Mouse (Mus musculus) mammary gland, adult 2 months (tissue): Measurements from ENCODE around the gene Rab27a. TPM values are rescaled to one million over a fixed set of nuclear protein-coding genes. Genes with fewer than 3 reads are reported as not detected.

Source experiments
- polyA plus RNA-seq: library from polyadenylated mRNA; depleted of rRNA; stranded (reverse); fragments of >200 nt; gene quantifications from 2 replicates; pipeline ENCODE4 v1.2.3, GENCODE M21; 2012; ENCODE audit warnings: low replicate concordance; rRNA removed

Rab27a gene
- polyA plus RNA-seq = 3.2 and 3.7 TPM in 2 replicates

DNA sequence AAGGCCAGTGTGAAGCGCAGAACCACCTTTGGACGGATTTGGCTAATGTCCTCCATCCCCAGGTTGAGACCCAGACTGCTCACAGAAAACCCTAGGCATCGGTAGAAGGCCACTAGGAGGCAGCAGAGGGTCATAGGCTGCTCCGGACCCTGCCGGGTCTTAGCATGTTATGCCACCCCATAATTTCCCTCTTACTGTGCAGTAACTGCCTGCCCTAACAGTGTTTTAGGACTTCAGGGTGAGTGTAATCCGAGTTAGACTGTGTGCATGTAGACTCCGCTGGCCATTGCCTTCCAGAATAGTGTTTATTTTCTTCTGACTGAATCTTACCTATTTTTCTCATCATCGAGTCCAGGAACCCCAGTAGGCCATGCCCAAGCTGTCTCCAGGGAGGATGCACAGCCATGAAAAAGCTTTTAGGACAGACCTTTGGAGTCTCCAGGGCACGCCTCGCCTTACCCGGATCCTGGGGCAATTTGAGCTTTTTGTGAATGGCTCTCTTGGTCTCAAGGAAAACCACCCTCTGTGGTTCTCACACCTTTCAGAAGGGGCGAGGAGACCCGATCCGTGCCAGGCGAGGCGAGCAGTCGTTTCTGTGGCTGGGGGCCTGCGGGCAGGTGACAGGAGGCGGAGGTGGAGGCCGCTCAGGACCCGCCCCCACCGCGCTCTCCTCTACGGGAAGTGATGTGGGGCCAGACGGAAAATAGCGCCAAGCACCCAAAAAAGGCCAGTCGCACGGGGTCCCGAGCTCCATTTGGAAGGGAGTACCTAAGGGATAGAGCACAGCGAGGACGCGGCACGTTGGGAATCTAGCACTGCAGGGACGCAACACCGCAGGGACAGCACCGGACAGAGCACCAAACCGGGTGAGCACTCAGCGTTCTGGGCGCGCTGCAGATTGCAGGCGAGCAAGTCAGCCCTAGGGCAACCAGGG, at the start of gene Rab27a:
TSS of gene Rab27a (plus strand) at position 709 of the 934 bp plus-strand sequence.

DNA sequence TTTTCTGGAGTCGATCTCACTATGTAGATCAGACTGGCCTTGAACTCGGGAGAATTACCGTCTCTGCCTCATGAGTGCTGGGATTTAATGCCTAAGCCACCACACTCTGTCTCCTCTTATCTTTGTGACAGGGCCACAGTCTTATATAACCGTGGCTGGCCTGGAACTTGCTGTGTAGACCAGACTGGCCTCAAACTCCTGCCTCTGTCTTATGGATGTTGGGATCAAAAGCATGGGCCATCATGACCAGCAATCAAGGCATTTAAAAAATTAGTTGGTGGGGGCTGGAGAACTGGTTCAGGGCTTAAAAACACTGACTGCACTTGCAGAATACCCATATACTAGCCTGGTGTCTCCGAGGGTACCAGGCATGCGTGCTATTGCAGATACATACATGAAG, 4.6 kb upstream of the Rab27a start, which contains the start of gene Pigb:
TSS of gene Pigb (minus strand) at position 299 of the 400 bp plus-strand sequence.

DNA sequence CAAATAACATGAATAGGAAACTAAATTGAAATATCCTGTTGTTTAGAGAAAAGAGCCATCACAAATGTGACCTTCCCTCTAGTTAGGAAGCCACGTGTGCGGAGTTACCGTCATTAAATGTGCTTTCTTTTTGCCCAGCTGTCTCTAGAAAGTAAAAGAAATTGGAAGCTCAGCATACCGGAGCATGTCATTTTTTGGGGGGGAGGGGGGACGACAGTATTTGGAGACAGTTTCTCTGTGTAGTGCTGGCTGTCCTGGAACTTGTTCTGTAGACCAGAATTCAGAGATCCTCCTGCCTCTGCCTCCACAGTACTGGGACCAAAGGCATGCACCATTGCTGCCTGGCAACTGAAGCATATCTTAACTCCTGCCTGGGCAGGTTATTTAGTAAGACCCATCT, 56.9 kb downstream of the Rab27a start, which contains the start of gene Khdc3:
TSS of gene Khdc3 (plus strand) at position 301 of the 400 bp plus-strand sequence.

DNA sequence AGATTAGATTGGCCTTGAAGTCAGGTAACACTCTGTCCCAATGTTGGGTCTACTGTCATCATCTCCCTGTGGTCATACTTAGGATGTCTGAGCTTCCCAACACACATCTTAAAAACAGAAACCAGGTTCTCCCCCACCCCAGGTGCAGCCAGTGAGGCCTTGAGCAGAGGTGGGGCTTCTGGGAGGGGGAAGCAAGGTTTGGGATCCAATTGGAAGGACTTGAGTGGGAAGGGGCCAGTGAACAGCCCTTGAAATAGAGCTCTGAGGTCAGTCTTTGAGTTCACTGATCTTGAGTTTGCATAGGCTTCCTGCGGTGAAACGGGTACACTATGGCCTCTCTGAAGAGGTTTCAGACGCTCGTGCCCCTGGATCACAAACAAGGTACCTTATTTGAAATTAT, 57.5 kb downstream of the Rab27a start, which contains the start of gene Gm20509:
TSS of gene Gm20509 (plus strand) at position 290 of the 400 bp plus-strand sequence.

DNA sequence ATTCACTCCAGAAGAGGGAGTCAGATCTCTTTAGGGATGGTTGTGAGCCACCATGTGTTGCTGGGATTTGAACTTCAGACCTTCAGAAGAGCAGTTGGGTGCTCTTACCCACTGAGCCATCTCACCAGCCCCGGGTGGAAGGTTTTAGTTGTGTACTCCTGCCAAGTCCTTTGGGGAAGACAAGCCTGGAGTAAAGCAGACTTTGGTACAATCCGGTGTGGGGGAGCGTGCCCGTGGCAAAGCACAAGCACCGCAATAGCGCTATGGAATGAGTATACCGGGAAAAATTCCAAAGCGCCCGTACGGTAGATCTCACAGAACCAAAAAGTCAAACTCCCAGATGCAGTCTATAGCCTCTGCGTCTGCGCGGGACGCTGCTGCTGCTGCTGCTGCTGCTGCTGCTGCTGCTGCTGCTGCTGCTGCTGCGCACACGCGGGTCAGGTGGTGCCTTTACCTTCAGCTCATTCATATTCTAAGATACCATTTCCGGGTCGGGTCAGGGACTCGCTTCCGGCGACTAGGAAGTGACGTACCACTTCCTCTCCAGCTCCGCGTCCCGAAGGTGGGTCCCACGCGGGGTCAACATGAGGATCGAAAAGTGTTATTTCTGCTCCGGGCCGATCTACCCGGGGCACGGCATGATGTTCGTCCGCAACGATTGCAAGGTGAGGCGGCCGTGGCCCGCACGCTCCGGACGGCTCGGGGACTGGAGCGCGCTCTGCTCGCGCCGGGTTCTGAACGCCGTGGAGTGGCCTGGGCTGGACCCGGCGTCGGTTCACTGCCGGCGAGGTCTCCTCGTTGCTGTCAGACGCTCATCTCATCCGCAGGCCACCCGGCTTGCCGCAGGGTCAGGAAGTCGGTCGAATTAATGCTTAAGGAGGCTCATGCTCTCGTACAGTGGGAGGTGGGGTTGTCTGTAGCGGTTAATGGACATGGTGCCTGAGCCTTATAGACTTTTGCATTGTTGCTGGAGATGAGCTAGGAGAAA, 68.6 kb downstream of the Rab27a start, which contains the start of gene Rsl24d1:
TSS of gene Rsl24d1 (plus strand) at position 508 of the 988 bp plus-strand sequence.

Other genes starting within 250 kb of the Rab27a start
- gene Prtg, start 238.0 kb upstream of the Rab27a start, polyA plus RNA-seq = 0.36 and 0.47 TPM in 2 replicates
- gene Pygo1, start 119.2 kb upstream of the Rab27a start, polyA plus RNA-seq = 0.93 and 2.5 TPM in 2 replicates
- 0.23 and 0.52 TPM in 2 replicates for gene Dyx1c1, start 86.1 kb upstream of the Rab27a start, polyA plus RNA-seq
- not detected in 2 replicates for gene Gm44503, start 86.0 kb upstream of the Rab27a start, polyA plus RNA-seq
- 7.3 and 12.4 TPM in 2 replicates for gene Ccpg1os, start 59.5 kb upstream of the Rab27a start, polyA plus RNA-seq
- gene Ccpg1, start 59.4 kb upstream of the Rab27a start, polyA plus RNA-seq = 6.8 and 10.5 TPM in 2 replicates
- gene Pigb, start 4.5 kb upstream of the Rab27a start, polyA plus RNA-seq = 6.4 and 13.4 TPM in 2 replicates
- gene Khdc3, start 57.0 kb downstream of the Rab27a start, polyA plus RNA-seq = 0.09 and 0.49 TPM in 2 replicates
- gene Gm20509, start 57.6 kb downstream of the Rab27a start, polyA plus RNA-seq = not detected in 2 replicates
- gene Rsl24d1, start 68.6 kb downstream of the Rab27a start, polyA plus RNA-seq = 8.2 and 22.9 TPM in 2 replicates